Mouse (Mus musculus) ZHBTc4 (cell line): ENCODE results near the gene Pnpla7.

Experiments
- DNase-seq: peaks from one replicate; pipeline ENCODE4 v3.0.0-alpha.2; 2011; ENCODE audit warnings: low read depth, low spot score

The Pnpla7 gene

DNA sequence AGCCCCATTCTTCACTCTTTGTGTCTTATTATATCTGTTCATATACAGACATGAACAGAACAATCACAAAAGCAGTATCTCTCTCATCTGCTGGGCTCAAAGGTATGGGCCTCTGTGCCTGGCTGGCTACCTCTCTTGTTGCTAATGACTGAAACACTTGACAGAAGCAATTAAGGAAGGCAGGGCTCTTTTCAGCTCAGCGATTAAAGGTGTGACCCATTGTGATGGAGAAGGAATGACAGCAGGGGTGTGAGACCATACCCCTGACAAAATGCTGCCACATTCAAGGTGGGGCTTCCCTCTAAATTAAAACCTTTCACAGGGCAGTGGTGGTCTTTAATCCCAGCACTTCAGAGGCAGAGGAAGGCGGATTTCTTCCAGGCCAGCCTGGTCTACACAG, 11.9 kb downstream of the Pnpla7 start:
- DNase-seq: no peak

DNA sequence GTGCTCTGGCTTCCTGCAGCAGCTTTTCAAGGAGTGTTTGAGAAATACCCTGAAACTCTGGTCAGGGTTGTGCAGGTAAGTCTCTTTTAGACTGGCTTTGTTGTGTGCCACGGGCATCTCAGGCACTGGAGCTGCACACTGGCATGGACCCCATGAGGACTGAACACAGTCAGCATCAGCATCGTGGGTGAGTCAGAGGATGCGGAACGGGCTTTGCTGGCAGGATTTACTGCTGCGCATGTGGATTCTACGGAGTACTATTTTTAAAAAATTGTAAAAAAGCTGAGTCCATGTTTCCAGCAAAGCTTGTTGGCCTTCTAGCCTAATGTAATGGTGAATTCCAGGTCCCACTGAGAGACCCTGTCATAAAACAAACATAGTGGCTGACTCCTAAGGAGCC, 19.5 kb downstream of the Pnpla7 start:
- no peak for DNase-seq

DNA sequence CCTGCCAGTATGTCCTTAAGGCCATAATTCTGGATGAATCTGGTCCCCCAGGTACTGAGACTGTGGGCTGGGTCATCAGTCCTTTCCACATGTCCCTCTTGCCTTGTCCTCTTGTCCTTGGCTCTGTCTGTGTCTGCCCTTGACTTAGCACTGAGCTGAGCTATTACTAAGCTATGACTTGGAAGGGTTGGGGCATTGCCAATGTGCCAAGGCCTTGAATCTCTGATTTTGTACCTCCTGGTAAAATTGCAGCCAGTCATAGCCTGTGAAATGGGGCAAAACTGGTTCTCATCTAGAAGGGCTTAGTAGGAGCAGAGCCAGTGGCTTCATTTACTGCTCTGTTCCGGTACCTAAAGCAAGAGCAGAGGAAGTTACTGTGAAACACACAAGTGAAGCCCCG, 20.6 kb downstream of the Pnpla7 start:
- DNase-seq: no peak

DNA sequence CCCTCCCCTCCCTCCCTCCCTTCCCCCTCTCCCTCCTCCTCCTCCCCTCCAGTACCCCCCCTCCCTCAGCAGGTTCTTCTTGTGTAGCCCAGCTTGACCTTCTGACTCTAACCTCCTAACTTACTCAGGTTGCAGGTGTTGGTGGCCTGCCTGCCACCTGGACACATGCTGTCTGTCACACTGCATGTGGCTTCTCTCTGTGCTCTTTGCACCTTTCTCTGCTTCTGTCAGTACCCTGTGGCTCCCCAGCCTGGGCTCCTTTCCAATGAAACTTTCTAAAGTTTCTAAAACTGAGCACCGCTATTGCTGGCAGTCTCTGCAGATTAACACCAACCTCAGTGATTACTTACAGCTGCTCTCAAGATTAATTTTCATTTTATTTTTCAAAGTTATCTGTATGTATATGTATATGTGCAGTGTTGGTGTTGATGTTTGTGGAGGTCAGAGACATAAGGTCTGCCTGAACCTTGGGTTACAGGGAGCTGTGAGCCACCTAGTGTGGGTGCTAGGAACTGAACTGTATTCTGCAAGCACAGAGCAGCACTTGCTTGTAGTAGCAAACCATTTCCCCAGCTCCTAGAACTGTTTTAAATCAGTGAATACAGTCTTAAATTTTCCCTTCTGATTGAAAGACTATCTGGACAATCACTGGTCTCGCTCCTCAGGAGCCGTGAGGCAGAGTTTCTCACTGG, 24.9 kb downstream of the Pnpla7 start:
- DNase-seq: peak; percentile 56

DNA sequence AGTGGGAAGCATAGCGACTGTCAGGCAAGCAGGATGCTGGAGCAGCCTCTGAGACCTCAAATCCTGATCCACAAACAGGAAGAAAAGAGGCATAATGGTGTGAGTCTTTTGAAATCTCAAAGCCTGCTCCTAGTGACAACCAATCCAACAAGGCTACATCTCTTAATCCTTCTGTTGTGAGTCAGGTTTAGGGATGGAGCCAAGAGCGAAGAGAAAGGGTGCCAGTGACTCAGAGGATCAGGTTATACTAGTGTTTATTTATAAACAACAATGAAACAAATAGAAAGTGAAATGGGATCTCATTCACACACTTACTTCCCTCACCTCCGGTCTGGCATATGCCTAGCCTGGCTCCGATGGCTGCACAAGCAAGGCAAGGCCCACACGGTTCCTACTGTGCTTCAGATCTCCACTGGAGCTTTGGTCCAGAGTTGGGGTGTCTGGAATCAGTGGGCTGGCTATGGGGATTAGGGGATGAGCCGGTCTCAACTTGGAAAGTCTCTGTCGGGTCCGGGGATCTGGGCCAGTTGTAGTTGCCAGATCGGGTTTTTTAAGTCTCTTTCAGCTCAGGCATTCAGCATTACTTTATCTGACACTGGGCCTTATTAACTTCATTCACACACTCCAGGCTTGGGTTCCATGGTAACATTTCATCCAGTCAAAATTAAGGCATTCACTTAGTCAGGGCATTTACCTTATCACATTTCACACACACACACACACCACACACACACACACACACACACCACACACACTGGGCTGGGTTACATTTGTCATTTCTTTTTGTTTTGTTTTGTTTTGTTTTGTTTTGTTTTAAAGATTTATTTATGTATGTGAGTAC, 28.3 kb downstream of the Pnpla7 start:
- DNase-seq: no peak

DNA sequence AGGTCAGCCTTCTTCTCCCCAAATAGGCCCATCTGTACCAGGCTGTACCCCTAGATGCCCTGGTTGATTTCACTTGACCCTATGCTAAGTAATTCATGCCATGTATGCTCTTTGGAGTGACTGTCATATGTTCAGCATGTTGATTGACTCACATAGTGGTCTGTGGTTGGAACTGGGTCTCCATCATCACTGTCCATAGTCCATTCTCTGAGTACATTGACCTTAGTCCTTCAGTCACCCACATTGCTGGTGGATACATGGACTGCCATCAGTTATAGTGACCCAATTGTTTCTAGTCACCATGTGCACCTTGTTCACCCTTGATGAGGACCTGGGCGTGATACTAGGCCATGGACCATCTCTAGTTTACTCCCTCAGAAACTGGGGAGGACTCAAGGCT, 30.9 kb downstream of the Pnpla7 start:
- DNase-seq: no peak

DNA sequence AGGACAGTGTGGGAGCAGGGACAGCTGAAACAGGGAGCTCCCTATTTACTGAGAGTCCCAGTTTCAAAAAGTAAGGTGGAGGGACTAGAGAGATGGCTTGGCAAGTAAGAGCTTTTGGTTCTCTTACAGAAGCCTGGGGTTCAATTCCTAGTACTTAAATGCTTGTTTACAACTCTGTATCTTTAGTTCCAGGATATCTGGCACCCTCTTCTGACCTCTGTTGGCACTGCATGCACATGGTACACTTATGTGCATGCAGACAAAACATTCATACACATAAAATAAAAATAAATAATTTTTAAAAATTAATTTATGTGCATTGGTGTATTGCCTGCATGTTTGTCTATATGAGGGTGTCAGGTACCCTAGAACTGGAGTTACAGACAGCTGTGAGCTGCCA, 32.4 kb downstream of the Pnpla7 start:
- no peak for DNase-seq

DNA sequence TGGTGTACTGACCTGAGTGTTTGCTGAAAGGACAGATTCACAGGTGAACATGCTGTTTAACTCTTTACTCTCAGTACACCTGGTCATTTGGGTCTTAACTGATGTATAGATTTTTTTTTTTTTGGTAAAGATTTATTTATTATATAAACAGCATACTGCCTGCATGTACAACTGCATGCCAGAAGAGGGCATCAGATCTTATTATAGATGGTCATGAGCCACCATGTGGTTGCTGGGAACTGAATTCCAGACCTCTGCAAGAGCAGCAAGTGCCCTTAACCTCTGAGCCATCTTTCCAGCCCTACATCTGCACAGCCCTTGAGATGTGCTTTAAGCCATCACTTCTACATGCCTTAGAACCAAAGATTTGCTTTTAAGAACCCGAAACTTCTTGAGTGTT, 46.8 kb downstream of the Pnpla7 start:
- peak; percentile 48 for DNase-seq

DNA sequence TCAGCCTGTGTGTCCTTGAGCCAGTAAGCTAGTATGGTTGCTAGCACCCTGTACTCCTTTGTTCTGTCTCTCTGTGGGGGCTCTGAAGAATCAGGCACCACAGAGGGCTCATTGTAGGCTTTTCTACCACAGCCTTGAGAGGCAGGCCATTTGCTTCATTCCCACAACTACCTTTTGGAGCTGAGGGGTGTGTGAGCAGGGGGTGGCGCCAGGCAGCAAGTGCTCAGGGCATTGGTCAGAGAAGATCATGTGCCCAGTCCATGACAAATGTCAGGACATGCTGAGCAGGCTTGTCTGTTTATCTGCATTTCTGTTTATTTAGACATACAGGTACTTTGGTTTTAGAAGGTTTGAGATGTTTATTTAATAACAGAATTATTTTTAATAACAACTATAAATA, 49.3 kb downstream of the Pnpla7 start:
- peak; percentile 55 for DNase-seq

DNA sequence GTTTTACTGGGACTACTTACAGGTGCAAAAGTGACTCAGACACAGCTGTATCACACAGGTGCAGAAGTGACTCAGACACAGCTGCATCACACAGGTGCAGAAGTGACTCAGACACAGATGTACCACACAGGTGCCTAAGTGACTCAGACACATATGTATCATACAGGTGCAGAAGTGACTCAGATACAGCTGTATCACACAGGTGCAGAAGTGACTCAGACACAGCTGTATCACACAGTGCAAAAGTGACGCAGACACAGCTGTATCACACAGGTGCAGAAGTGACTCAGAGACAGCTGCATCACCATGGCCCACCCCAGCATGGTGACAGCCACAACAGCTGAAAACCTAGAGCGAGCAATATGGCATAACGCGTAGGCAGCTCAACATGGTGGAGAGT, 59.2 kb downstream of the Pnpla7 start:
- DNase-seq: no peak

DNA sequence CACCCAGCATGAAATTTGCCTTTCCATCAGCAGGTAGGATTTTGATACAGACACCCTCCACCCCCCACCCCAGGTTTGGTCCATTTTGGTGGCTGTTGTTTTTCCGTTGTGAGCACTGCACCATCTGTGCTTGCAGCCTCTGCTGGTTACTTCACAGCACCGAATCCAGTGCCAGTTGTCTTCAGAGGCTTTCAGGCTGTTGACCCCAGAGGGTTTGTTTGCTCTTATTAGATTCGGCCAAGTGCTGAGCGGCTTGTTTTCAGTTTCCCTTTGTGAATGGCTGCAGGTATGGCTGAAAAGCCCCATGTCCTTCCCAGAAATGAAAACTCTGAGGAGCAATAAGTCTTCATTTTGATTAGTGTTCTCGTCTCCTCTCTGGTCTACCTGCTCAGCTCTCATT, 64.3 kb downstream of the Pnpla7 start:
- no peak for DNase-seq

DNA sequence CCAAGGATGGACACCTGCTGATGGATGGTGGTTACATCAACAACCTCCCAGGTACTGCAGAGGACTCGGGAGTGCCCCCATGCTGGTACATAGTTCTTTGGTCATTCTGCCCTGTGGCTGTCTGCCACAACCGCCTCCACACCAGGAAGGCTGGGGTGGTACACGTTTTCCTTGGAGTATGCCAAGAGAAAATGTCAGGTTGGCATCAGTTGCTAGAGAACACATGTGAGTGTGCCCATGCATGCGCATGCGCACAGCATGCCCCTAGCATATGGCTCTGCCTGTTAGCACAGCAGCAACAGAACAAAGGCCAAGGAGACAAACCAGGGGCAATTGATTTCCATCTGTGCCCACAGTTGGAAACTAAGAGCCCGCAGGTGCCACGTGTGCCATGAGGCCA, 75.1 kb downstream of the Pnpla7 start:
- DNase-seq: no peak

DNA sequence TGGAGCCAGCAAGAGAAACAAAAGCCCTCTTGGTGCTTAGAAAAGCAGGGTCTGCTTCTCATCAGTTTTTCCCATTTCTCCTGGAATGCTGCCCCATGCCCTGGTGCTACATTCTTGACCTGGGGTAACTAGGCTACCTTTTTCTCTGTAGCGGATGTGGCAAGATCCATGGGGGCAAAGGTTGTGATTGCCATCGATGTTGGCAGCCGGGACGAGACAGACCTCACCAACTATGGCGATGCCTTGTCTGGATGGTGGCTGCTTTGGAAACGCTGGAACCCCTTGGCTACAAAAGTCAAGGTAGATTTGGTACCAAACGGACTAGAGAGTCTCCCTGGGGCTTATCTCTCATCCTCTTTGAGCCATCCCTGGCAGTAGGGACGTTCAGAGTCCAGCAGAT, 75.6 kb downstream of the Pnpla7 start:
- no peak for DNase-seq

DNA sequence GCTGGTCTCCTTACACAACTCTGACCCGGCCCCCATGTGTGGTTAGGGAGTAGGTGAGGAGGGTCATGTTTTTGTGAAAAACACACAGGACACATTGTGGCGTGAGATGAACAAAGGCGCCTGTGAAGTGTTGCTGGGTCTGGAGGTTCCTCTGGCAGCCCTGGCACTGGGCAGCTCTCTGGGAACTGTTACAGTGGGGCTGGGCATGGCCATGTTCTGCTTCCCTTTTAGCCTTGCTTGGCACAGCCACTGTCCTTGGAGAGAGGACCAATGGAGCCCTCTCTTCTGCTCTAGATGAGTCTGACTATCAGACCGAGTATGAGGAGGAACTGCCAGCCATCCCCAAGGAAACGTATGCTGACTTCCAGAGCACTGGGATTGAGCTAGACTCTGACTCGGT, 77.3 kb downstream of the Pnpla7 start:
- no peak for DNase-seq

DNA sequence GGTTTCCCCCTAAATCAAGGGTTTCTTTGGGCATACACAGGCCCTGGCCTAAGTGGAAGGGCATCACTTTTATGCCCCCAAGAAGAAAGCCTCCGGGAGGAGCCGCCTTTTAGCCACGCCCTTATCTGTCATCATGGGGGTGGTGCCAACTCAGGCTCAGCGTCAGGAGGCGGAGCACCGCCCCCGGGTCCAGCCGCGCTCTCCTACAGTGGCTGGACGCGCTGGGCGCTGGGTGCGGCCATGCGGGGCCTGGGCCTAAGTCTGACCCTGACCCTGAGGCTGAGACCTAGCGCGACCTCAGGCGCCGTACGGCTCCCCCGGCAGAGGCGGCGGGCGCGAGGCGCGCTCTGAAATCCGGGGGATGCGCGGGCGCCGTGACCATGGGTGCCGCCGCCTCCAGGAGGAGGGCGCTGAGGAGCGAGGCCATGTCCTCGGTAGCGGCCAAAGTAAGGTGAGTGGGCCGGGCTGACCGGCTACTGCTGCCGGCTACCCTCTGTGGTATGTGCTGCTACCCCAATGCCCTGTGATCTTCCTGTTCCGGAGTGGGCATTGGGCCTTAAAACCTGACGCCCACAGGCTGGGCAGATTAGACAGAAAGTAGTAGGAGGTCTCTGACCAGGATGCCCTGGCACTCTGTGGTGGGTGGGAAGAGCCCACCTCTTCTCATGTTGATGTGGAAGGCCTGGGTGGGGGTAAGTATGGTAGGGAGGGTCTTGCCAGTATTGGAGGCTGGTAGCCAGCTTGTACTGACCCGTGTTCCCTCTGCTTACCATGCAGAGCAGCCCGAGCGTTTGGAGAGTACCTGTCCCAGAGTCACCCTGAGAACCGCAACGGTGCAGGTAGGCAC, 78.6 kb downstream of the Pnpla7 start, which contains the start of gene Nsmf:
Gene Nsmf, plus strand, starts transcription at position 135 of the 847 bp plus-strand sequence.
- DNase-seq: peak; percentile 57

DNA sequence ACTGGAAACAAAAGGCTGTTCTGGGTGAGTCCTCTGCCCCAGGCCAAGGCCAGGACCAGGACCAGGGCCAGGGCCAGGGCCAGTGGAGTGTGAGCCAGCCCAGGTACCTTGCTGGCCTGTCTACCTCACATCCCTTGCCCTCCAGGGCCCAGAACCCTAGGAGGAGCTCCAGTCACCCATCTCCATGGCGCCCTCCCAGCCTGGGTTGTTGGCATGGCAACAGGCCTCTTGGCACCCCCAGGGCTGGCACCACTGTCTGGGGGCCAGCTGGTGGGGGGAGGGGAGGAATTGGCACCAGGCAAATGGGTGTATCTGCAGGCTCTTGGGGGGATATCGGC, 79.2 kb downstream of the Pnpla7 start:
- DNase-seq: no peak

DNA sequence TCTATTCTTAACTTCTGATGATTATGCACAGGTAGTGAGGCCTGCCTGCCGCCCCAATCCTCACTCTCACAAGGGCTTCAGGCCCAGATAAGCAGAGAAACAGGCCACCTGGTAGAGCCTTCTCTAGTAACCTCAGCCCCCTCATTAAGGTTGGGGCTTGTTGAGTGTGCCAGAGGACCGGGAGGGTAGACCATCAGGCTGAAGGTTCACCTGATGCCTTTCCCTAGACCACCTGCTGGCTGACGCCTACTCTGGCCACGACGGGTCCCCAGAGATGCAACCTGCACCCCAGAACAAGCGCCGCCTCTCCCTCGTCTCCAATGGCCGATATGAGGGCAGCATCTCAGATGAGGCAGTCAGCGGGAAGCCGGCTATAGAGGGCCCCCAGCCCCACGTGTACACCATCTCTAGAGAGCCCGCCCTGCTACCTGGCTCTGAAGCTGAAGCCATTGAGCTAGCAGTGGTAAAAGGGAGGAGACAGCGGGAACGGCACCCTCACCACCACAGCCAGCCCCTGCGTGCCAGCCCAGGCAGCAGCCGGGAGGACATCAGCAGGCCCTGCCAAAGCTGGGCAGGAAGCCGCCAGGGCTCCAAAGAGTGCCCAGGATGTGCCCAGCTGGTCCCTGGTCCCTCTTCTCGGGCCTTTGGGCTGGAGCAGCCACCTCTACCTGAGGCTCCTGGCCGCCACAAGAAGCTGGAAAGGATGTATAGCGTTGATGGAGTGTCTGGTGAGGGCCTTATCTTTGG, 79.7 kb downstream of the Pnpla7 start:
- DNase-seq: peak; percentile 8

DNA sequence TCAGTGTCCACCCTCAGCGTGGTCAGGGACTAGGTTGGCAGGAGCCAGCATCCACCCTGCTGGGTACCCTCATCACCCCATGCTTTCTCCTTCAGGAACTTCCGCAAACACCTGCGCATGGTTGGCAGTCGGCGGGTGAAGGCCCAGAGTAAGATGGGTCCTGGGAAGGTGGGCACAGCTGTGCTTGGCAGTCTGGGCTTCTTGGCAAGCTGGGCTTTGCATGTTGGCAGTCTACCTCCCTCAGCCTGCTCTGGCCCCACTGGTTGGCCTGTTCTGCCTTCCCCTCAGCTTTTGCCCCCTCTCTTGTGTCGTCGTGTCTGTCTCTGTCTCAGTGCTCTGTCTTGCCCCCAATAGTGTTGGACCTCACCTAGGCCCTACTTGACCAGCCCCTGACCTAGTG, 83.1 kb downstream of the Pnpla7 start:
- no peak for DNase-seq

DNA sequence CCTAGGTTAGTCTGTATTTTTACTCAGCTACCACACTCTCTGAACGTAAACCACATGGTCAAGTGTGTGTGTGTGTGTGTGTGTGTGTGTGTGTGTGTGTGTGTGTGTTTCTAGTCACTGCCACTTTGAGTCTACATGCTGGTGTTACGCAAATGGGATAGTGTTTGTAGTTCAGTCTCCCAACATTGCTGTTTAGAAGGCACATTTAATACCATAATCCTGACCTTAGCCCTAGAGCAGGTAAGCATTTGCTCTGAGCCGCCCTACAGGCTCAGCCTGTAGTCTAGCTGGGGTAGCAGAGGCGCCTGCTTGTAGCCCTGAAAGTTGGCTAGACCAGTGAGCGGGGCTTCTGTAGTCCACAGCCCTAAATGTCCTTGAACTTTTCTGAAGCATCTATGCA, 87.7 kb downstream of the Pnpla7 start:
- DNase-seq: no peak

DNA sequence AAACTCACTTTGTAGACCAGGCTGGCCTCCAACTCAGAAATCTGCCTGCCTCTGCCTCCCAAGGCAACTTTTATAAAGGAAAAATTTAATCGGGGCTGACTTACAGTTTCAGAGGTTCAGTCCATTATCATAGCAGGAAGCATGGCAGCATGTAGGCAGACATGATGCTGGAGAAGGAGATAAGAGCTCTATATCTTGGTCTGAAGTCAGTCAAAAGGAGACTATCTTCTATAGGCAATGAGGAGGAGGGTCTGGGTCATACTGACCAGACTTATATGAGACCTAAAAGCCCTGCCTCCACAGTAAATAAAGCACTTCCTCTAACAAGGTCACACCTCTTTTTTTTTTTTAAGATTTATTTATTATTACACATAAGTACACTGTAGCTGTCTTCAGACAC, 88.5 kb downstream of the Pnpla7 start:
- no peak for DNase-seq

DNA sequence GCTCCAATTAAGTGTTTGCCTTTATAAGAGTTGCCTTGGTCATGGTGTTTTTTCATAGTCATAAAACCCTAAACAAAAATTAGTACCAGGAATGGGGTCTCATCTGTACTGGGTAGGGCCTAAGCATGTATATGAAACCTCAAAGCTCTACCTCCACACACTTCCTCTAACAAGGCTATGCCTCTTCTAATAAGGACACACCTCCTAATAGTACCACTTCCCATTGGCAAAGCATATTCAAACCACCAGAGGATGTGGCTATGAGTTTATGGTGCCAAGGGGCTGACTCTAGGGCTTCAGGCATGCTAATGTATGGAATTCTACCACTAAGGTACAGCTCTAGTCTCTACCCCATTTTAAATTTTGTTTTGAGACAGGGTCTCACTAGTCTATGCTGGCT, 89.7 kb downstream of the Pnpla7 start:
- no peak for DNase-seq

DNA sequence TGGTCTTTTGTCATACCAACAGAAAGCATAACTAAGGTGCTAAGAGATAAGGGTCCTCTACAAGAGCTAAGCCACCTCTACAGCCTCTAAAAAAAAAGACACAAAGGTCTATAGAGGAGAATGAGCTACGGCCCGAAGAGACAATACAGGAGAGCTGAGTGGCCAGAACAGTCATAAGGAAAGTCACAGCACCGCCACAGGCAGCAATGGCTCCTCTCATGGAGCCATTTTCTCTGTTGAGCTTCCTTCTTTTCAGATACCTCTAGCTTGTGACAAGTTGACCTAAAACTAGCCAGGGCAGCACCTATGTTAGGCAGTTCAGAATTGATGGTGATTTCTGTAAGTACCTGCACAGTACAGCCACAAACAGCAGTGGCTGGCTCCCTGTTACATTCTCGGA, 90.7 kb downstream of the Pnpla7 start:
- DNase-seq: no peak
